Mouse (Mus musculus): ENCODE results near the gene Stac.

Stac gene

DNA sequence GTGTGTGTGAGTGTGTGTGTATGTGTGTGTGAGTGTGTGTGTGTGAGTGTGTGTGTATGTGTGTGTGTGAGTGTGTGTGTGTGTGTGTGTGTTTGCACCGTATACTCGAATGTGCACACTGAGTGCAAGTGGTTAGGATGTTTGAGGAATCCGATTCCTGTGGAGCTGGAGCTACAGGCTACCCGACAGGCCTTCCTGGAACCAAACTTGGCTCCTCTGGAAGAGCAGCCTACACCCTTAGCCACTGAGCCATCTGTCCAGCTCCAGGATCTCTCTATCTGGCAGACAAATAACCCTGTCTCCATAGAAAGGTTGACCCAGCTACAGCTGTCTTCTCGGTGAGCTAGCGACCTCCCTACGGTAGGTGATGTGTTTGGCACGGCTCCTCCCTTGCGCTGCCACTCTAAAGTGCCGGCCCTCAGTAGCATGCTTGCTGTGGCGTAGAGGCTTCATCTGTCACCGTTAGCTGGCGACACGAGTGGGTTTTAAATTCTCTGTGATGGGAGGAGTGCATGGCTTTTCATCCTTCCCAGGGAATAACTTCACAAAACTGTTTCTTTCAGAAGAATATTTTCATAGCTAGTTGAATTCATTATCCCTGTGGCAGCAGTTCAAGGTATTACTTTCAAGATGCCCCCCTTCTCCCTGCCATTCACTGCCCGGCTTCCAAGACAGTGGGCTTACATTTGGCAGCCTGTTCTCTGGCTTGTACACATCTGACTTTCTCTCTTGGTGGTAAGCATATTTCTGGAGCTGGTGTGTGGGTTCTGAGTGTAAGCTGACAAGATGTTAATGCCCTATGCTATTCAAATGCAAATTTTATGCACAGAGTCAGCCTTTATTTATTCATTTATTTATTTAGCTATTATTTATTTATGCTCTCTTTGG lies 175.3 kb downstream of the Stac start:
- DNase-seq (ENCODE audit: low spot score in 2 of 2), result no peak

Data from left cerebral cortex, adult 9 months (tissue).